Mouse (Mus musculus): ENCODE results near the gene Elavl3. TPM values are rescaled to one million over a fixed set of nuclear protein-coding genes. Genes with fewer than 3 reads are reported as not detected.

Elavl3 gene
- not detected in 2 replicates for total RNA-seq (2023)

GRCm38 (mm10) chr9:22051958-22052254 is at the start of gene Elavl3:
Gene Elavl3, minus strand, starts transcription at chr9:22052023.

GRCm38 (mm10) chr9:22098993-22099696 is 47.3 kb upstream of the Elavl3 start, which contains the start of gene Cnn1:
Gene Cnn1, plus strand, starts transcription at chr9:22099216.

GRCm38 (mm10) chr9:22085022-22085834 is 33.4 kb upstream of the Elavl3 start, which contains the start of gene Ecsit:
Gene Ecsit, minus strand, starts transcription at chr9:22085438.

GRCm38 (mm10) chr9:22070791-22071573 is 19.2 kb upstream of the Elavl3 start, which contains the start of the genes Gm49318 and Zfp653:
Gene Gm49318, minus strand, starts transcription at chr9:22071259.
Gene Zfp653, minus strand, starts transcription at chr9:22071376.

GRCm38 (mm10) chr9:22002194-22003162 is 49.3 kb downstream of the Elavl3 start, which contains the start of the genes Ccdc151 and Prkcsh:
Gene Ccdc151, minus strand, starts transcription at chr9:22002634.
Gene Prkcsh, plus strand, starts transcription at chr9:22002806.

GRCm38 (mm10) chr9:21989230-21990110 is 62.4 kb downstream of the Elavl3 start, which contains the start of gene Rgl3:
Gene Rgl3, minus strand, starts transcription at chr9:21989446.

Other genes with a start within 250 kb of the Elavl3 start
- not detected in 2 replicates for gene Angptl8, start 216.5 kb downstream of the Elavl3 start, total RNA-seq (2023)
- 1.6 and 4.7 TPM in 2 replicates for gene Dock6, start 199.4 kb downstream of the Elavl3 start, total RNA-seq (2023)
- 166 and 181 TPM in 2 replicates for gene Rab3d, start 133.8 kb downstream of the Elavl3 start, total RNA-seq (2023)
- 0.95 TPM in 2 replicates for gene Ccdc159, start 124.6 kb downstream of the Elavl3 start, total RNA-seq (2023)
- gene Tmem205, start 124.5 kb downstream of the Elavl3 start, total RNA-seq (2023): 16.4 and 21.5 TPM in 2 replicates
- gene Plppr2, start 115.0 kb downstream of the Elavl3 start, total RNA-seq (2023): 0.85 and 1.7 TPM in 2 replicates
- 2.9 and 3.6 TPM in 2 replicates for gene Swsap1, start 96.3 kb downstream of the Elavl3 start, total RNA-seq (2023)
- 1.1 and 1.4 TPM in 2 replicates for gene Epor, start 88.5 kb downstream of the Elavl3 start, total RNA-seq (2023)
- gene Rgl3, start 62.6 kb downstream of the Elavl3 start, total RNA-seq (2023): 0.19 TPM in 1 of 2 replicates, not detected in the other
- gene Ccdc151, start 49.4 kb downstream of the Elavl3 start, total RNA-seq (2023): not detected in 2 replicates
- gene Prkcsh, start 49.2 kb downstream of the Elavl3 start, total RNA-seq (2023): 46.3 and 55.6 TPM in 2 replicates
- not detected in 2 replicates for gene Gm49318, start 19.2 kb upstream of the Elavl3 start, total RNA-seq (2023)
- gene Zfp653, start 19.4 kb upstream of the Elavl3 start, total RNA-seq (2023): 6.9 and 11.7 TPM in 2 replicates
- gene Ecsit, start 33.4 kb upstream of the Elavl3 start, total RNA-seq (2023): 5.1 and 5.8 TPM in 2 replicates
- not detected in 2 replicates for gene Cnn1, start 47.2 kb upstream of the Elavl3 start, total RNA-seq (2023)
- gene Elof1, start 65.1 kb upstream of the Elavl3 start, total RNA-seq (2023): 34.3 and 40.5 TPM in 2 replicates
- gene Acp5, start 83.7 kb upstream of the Elavl3 start, total RNA-seq (2023): 15.8 and 15.9 TPM in 2 replicates
- 17.4 and 23.4 TPM in 2 replicates for gene Pigyl, start 104.8 kb upstream of the Elavl3 start, total RNA-seq (2023)
- gene Zfp872, start 136.1 kb upstream of the Elavl3 start, total RNA-seq (2023): not detected in 2 replicates
- 10.9 and 12.6 TPM in 2 replicates for gene Zfp809, start 173.7 kb upstream of the Elavl3 start, total RNA-seq (2023)
- gene Zfp599, start 207.9 kb upstream of the Elavl3 start, total RNA-seq (2023): 0.11 and 0.54 TPM in 2 replicates